Mouse (Mus musculus): ENCODE results near the gene Ensa.
A peak's percentile ranks its signal among the peaks of the same experiment; 100 is the strongest.
"Not testable (repeated sequence)": the region's sequence is repeated elsewhere in the genome, so short reads cannot be mapped to it uniquely, and the experiment has no call there.

The Ensa gene

DNA sequence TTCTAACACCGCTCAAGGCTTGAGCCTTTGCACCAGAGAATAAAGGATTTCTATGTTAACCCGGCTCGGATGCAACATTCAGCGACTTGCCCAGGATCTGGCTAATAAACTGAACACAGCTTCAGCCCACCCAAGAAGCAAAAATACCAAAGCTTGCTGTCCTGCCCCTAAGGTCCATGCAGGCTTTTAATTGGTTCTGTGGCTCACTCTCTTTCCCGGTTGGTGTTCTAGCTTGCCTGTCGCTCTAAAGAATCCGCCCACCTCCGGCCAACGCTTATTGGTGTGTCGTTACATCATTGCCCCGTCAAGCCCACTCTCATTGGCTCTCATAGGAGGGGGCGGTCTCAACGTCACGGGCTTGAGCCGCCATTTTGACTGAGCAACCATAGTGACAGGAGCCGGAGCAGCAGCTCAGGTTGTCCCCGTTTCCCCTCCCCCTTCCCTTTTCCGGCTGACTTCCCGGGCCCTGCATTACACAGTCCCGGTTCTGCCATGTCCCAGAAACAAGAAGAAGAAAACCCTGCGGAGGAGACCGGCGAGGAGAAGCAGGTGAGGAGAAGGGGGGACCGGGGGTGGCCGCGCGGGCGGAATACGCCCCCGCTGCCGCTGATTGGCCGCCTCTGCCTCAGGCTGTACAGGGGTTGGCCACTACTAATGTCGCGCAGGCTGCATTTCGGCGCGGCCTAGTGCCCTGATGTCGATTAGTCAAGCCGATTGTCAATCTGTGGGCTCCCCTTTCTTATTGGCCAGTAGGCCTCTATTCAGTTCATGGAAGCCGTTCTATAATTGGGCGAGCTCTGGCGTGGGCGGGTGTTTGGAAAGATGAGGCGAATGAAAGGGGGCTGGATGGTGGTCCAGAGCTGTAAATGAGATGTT, at the start of gene Ensa:
TSS of gene Ensa (plus strand) at position 366 of the 876 bp plus-strand sequence.
- DNase-seq (ENCODE audit: low read depth, low spot score), result peak; percentile 99

DNA sequence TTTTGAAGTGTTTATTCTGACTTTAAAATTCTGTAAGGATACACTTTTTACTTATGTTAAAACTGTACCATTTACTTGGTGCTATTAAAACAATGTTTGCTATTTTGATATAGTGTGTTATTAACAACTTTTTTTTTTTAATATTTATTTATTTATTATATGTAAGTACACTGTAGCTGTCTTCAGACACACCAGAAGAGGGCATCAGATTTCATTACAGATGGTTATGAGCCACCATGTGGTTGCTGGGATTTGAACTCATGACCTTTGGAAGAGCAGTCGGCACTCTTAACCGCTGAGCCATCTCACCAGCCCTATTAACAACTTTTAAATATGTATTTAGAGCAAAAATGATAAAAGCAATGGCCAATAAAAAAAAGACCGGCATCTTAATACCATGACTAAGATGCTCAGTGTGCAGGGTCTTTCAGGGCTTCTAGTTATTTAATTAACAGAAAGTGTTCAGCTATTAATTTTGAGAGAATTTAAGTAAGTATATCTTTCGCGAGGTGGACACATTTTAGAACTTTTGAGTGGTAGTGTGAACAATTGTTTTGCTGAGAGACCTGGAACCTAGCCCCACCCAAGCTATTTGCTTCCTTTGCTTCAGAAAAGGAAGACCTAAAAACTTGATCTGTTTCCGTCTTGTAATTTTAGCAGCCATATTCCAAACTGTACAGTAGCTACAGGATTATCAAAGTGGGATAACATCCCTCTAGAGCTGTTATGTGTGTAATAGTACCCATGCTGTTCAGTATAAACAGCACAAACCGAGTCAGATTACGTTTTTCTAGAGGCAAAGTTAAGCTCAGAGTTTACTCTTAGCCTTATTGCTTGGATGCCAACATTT, 36.8 kb upstream of the Ensa start:
- no peak for DNase-seq (ENCODE audit: low read depth, low spot score)

DNA sequence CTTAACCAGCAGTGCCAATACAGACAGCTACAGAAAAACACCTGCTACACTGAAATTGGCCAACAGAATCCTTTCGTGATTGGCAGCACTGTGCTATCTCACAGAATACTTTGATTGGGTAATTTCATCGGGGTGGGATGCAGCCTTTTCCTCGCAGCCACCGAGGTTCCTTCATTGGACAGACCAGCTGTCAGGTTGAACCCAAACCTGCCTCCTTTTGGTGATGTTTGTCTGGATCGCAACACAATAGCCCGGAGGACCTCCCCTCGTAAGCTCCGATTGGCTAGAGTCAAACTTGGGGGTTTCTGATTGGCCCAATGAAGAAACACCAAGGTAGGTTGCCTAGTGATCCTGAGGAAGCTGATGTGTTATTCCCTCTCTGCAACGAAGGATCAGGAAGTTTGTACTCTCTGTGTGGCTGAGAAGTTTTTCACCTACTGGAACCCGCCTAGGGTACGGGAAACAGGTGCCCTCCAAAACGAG, 36.1 kb upstream of the Ensa start, which contains the start of gene Golph3l:
TSS of gene Golph3l (plus strand) at position 331 of the 483 bp plus-strand sequence.
- peak; percentile 97 for DNase-seq (ENCODE audit: low read depth, low spot score)

DNA sequence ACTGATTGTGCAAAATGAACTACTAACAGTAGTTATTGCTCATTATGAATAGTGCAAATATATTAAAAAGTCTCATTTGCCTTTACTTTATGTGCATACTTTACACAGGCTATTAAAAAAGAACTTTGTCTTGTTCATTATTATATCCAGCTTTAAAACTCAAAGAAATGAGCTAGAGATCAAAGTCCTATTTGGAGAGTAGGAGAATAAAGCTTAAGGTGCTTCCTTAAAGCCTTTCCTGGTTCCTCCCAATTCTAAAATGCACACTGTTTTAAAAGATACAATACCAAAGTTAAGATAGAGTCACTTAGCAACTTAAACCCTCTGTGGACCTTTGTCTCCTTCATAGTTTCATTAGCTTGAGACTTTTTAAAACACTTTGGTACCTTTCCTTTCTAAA, 26.1 kb upstream of the Ensa start:
- DNase-seq (ENCODE audit: low read depth, low spot score), result no peak

DNA sequence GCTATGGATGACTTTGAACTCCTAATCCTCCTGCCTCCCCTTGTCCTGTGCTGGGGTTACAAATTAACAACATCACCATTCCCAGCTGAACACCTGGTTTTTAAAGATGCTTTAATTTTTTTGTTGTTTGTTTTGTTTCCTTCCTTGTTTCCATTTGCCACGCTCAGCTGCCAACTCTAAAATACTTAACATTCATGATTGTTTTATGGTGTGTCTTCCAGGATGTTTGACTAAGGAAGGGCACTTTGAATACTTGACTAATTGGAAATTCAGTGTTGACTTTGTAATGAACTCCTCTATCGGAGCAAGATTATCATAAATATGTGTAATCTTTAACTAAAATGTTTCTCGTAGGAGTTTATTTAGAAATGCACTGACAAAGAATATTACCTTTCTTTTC, 23.5 kb upstream of the Ensa start:
- no peak for DNase-seq (ENCODE audit: low read depth, low spot score)

DNA sequence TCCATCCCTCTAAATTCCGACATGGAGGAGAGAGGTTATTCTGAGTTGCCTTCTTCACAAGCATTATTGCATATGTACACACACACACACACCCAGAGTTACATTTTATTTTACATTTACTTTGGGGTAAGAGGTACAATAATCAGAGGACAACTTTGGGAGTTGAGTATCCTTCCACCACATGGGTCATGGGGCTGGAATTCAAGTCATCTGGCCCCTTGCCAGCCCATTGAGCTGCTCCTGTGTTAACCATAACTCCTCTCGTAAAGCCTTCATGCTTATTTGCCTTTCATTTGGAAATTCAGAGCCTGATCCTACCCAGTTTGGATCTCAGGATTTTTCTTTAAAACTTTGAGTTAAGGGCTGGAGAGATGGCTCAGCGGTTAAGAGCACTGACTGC, 18.7 kb upstream of the Ensa start:
- DNase-seq (ENCODE audit: low read depth, low spot score), result no peak

DNA sequence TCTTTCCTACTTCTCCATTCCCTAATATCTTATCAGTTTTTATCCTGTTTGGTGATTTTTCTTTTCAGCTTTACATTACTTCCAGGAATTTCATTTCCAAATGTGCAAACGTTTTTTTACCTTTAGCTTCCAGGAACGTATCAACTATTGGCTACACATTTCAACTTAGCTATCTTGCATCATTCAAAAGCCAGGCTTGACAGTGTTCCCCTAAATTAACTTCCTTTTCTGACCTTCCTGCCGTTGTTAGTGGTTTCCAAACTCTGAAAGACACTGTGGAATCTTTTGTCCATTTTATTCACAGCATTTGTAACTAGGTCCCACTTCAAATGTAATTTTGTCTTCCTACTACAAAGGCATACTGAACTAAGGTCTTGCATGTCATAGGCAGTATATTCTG, 15.6 kb upstream of the Ensa start:
- no peak for DNase-seq (ENCODE audit: low read depth, low spot score)

DNA sequence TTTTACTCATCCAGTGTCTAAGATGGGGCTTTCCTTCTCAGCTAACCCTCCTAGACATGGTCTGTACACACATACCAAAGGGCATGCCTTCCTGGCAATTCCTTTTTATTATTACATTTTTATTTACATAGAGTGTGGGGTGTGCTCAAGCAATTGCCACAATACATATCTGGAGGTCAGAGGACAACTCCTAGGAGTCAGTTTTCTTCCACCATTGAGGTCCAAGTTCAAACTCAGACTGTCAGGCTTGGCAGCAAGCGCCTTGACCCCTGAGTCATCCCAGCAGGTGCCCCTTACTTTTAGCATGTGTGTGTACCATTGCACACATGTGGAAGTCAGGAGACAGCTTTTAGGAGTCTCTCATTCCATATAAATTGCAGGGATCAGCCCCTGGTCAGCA, 10.8 kb upstream of the Ensa start:
- no peak for DNase-seq (ENCODE audit: low read depth, low spot score)

DNA sequence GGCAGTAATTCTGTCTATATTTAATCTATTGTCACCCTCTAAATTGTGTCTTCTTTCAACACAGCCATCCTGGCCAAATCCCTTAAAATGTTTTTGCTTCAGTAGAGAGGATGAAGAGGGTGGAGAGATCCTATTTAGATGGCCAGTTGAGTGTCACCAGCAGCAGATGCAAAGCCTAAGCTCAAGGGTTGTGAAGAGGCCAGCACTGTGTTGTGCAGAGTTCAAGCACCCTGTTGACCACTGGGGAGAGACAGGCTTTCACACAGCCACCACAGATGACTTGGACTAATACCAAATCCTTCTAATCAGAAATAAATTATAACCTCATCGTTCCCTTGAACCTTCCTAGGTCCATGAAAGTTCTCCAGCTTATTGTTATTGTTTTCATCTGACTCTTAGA, 6.3 kb upstream of the Ensa start:
- DNase-seq (ENCODE audit: low read depth, low spot score), result no peak

DNA sequence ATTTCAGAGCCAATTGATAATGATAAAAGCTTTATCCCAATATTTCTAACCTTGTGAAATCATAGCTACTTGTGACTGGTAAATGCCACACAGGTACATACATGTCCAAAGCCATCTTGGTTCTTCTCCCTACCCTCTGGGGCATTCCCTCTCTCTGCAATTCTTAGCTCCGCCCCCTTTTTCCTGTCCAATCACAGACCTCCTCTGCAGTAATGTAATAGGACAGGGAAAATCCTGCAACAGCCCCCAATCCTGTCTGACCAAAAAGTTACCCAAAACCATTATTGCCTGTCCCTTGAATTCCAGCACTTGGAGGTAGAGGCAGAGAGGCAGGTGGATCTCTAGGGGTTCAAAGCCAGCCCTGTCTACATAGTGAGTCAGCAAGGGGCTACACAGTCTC, 3.6 kb upstream of the Ensa start:
- no peak for DNase-seq (ENCODE audit: low read depth, low spot score)

DNA sequence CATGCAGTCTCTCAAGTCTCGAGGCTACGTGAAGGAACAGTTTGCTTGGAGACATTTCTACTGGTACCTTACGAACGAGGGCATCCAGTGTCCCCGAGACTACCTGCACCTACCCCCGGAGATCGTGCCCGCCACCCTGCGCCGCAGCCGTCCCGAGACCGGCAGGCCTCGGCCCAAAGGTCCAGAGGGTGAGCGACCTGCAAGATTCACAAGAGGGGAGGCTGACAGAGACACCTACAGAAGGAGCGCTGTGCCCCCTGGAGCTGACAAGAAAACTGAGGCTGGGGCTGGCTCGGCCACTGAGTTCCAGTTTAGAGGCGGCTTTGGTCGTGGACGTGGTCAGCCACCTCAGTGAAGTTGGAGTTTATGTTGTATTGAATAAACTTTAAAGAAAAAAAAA, 2.4 kb upstream of the Ensa start:
- DNase-seq (ENCODE audit: low read depth, low spot score), result not testable (repeated sequence)

DNA sequence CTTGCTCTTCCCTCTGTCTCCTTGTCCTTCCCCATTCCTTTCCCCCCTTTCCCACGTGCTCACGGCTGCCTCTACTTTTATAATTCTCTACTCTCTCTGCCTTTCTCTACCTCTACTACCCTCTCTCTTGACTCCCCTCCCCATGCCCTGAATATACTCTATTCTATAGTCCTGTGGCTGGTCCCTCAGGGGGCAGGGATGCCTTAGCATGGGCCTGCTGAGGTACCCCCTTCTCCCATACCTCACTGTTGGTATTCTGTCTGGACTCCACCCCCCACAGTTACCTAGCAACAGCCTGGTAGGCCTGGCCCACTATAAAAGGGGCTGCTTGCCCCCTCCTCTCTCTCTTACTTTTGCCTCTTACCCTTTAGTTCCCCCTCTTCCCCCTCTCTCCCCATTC, 1.2 kb upstream of the Ensa start:
- no peak for DNase-seq (ENCODE audit: low read depth, low spot score)

DNA sequence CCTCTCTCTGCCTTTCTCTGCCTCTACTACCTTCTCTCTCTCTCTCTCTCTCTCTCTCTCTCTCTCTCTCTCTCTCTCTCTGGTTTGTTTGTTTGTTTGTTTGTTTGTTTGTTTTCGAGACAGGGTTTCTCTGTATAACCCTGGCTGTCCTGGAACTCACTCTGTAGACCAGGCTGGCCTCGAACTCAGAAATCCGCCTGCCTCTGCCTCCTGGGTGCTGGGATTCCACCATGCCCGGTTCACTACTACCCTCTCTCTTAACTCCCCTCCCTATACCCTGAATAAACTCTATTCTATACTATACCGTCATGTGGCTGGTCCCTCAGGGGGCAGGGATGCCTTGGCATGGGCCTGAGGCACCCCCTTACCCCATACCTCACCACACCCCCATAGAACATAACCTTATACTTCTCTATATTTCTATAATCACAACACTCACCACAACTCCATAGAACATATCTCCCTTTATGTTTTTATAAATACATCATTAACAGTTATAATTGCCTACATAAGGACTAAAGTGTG, 740 bp upstream of the Ensa start:
- DNase-seq (ENCODE audit: low read depth, low spot score), result not testable (repeated sequence)

DNA sequence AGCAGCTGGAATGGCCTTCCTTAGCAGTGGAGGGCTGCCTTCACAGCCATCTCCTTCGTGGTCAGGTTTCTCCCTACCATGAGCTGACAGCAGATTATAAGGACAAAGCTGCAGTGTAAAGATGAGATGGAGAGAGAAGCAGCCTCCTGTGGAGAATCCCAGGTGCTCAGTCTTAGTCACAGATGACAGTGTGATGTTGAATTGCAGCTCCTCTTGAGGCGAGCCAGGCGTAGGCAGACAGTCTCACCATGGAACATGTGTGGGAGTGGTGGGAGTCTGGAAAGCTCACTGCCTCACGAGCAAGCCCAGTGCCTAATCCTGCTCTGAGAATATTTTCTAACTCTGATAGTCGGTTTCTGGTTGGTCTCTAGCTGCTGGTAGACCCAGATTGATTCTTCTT, 3.0 kb downstream of the Ensa start:
- no peak for DNase-seq (ENCODE audit: low read depth, low spot score)

DNA sequence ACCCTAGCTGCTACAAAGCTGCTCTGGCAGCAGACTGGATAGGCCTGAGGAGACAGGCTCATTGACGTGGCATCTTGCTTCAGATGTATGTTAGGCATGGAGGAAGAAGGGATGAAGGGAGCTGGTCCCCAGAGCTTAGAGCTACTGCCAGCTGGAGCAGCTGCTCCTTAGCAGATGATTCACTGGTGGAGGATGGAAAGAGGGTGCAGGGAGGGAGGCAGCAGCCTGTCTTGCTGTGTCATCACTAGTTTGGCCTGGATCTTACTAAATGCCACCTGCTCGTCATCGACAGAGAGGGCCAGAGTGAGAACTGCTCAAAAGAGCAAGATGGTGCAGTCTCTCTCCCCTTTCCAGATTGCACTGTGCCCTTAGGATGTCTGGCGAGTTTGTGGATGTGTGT, 5.0 kb downstream of the Ensa start:
- DNase-seq (ENCODE audit: low read depth, low spot score), result no peak

DNA sequence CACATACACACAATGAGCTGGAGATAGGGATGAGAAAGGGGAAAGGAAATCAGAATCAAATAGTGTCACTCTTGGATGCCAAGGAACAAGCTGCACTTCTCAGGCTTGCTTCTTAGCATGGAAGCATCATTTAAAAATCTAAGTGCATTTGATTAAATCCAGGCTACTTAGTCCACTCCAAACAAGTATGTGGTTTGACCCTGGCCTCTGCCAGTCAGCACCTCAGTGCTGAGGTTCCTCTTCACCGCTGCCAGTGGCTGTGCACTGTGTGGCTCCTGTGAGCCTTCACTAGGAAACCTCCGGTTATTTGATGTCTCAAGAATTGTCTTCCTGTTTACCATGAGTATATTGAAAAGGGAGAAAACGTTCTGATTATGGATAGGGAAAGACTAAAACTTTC, 6.1 kb downstream of the Ensa start:
- no peak for DNase-seq (ENCODE audit: low read depth, low spot score)

DNA sequence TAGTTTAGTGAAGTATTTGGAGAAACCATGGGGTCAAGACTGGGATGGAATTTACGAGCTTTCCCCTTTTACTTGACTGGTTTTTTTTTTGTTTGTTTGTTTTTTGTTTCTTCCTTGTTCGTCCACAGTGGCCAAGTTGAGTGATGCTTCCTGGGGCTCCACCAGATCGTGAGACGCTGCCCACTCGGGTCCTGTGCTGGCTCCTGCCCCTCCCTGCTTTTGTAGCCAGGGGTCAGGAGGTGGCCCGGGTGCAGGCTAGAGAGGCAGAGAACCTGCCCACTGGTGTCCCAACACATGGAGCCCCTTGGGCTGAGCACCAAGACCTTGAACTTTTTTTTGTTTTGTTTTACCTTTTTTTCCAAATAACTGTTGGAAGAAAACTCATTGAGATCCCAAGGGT, 6.5 kb downstream of the Ensa start:
- DNase-seq (ENCODE audit: low read depth, low spot score), result no peak

DNA sequence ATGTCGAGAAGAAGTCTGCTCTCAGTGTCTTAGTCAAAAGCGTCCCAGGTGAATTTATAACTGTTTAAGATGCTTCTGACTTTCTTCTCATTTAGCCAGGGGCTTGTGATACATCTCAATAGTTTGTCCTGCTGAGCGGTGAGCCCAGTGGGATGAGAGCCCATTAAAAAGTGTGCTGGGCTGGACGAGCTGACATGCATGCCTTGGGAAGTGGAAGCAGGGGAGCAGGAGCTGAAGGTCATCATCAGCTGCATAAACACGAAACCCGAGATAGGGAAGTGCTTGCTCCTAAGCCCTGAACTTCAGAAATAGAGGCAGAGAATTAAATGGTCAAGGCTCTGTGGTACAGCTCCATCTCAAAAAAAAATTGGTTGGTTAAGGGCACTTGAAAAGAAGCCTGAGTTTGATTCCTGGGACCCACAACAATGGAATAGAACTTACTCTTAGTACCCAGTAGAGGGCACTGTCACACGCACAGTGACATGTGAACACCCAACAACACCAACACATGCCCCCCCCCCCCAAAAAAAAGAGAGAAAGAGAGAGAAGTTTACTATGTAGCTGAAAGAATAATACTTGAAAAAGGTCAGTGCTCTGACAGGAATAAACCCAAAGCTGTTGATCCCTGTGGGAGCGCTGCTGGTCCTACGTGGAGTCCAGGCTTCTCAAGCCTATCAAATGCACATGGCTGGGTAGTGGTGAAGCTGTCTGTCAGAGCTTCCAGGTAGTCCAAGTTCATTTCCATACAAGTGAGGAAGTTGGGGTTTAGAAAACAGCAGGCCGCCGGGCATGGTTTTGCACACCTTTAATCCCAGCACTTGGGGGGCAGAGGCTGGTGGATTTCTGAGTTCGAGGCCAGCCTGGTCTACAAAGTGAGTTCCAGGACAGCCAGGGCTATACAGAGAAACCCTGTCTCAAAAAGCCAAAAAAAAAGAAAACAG, 8.1 kb downstream of the Ensa start:
- peak; percentile 62 for DNase-seq (ENCODE audit: low read depth, low spot score)

DNA sequence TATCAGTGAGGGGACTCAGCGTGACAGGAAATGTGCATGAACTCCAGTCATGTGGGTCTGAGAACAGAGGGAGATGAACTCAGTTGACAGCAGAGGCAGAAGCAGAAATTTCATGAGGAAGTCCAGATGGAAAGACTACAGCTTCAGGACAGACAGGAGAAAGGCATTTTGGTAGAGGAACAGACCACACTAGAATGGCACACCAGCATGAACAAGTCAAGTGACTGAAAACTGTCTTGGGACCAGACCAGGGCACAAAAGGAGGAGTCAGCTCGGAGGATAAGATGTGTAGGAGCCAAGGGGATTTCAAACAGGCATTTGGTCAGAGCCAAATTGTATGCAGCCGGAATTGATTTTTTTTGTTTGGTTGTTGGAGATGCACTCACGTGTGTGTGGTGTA, 10.8 kb downstream of the Ensa start:
- no peak for DNase-seq (ENCODE audit: low read depth, low spot score)

DNA sequence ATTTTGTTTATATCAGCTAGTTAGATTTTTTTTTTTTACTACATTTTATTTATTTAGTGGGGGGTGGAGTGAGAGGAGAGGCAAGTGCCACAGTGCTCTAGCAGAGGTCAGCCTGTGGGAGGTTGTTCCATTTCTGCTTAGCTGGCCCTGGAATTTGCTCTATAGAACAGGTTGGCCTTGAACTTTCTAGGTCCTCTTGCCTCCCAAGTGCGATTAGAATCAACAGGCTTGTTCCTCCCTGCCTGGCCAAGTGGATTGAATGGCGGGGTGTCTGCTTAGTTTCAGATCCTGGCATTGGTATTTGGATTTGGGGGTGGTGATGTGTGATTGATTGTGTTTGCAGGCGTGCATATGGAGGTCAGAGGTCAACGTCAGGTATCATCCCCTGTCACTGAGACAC, 11.3 kb downstream of the Ensa start:
- DNase-seq (ENCODE audit: low read depth, low spot score), result no peak

DNA sequence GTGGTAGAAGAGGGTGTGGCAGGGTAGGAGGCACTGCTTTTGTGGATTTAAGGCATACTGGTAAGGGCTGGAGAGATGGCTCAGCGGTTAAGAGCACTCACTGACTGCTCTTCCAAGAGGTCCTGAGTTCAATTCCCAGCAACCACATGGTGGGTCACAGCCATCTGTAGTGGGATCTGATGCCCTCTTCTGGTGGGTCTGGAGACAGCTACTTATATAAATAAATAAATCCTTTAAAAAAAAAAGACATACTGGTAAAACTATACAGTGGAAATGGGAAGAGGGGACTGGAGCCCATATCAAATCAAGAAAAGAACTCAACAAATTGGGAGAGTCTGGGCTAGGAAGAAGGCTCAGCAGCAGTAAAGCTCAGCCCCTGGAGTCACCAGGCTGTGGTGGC, 14.9 kb downstream of the Ensa start:
- DNase-seq (ENCODE audit: low read depth, low spot score), result peak; percentile 50
